Mouse (Mus musculus) cerebral cortex, adult 2 months (tissue): ENCODE data around the gene S100z.

ENCODE experiments used
- WGBS: fragments of 180-500 bp; shearing (Covaris S2); methylation state at CpG from one replicate; pipeline ENCODE4 v1.1.7; 2018; 5-methylcytosine and 5-hydroxymethylcytosine counted together

The S100z gene

DNA sequence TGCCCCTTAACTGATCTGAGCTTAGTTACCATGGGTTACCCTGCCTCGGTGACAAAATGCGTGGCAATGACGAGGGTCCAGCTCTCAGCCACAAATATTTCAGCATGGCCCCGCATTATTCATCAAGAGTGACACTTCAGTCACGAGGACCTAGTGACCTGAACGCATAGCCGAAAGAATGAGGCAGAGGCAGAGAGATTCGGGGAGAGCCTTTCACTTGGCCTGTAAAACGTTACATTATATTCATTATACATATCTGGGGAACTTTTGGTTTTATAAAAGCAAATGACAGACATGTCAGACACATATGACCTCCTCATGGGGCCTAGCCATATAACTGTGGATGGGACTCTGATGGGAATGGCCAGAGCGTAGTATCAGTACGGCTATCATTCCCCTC is 33.7 kb downstream of the S100z start, which contains the start of gene Crhbp:
Gene Crhbp (minus strand): TSS at position 101 of the 400 bp plus-strand sequence.
- WGBS, result 84% methylated on average over 11 of the region's 11 CpGs

DNA sequence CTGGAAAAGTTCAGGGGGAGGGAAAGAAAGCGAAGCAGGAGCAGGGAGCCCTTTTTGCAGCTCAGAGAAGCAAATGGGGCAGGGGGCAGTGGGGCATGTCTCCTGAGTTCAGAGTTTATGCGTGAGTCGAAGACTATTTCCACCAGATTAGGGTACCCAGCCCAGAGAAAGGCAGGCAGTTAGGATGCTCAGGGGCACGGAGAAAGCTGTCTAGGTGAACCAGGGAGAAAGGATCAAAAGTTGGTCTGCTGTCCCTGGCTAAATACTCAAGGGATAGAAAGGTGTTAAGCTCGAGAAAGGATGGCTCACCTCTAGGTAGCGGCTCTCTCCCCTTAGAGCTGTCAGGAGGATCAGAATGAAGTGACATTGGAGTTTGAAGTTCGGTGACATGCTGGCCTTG is 34.2 kb downstream of the S100z start:
- 53% methylated on average over 7 of the region's 7 CpGs for WGBS

- 3% methylated on average over 46 of the region's 46 CpGs for WGBS
Measured at GRCm38 (mm10) chr13:95443376-95444233, 34.9 kb downstream of the S100z start.

DNA sequence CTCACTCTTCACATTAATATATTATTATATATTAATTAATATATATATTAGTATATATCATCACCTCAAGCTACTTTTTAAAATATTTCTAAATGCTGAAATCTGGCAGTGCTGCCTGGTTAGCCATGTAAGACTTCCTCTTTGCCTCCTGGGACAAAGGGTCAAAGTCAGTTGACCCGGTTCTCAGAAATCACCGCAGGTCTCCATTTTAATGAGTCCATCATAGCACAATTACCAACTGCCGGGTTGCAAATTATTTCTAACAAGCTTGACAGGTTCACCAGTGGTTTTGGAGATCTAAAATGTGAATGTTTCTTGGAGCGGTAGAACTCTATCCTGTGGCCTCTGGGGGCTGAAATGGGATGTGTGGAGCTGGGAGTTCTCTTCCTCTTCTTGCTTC is 35.6 kb downstream of the S100z start:
- WGBS, result 8% methylated on average over 4 of the region's 4 CpGs

DNA sequence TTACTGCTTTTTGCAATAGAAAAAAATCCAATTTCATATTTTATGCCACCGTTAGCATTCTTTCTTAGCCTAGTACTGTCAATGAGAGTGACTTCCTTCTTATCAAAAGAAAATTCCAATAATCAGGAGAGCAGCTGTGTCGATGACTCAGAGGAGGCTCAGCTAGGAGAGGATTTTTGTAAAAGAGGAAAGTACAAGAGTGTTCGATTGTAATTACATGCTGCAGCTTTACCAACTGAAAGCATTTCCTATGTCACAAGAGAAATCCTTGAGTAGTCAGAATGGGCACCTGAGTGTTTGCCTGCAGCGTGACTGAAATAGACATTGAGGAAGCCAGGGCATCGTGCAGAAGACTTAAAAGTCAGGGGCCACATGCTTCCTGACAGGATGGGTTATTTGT is 39.0 kb downstream of the S100z start:
- WGBS, result 60% methylated on average over 5 of the region's 5 CpGs

- WGBS, result 92% methylated on average over 10 of the region's 10 CpGs
Measured at GRCm38 (mm10) chr13:95431760-95432159, 46.8 kb downstream of the S100z start.

DNA sequence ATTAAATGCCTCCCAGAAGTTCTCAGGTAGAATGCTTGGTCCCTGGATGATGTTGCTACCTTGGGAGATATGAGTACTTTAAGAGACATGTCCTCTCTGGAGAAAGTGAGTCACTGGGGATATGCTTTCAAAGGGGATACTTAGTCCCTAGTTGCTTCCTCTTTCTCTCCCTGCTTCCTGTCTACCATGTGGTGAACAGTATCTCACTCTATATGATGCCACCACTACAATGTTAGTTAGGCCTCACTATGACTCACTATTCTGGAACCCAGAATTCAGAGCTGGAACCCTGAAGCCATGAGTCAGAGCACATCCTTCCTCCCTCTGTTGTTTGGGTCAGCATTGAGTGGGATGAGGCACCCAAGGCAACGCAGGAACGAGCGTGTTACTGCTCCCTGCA is 51.0 kb downstream of the S100z start:
- WGBS, result 55% methylated on average over 3 of the region's 3 CpGs
